Mouse (Mus musculus): Measurements from ENCODE around the gene Gm2174.

Gm2174 gene

DNA sequence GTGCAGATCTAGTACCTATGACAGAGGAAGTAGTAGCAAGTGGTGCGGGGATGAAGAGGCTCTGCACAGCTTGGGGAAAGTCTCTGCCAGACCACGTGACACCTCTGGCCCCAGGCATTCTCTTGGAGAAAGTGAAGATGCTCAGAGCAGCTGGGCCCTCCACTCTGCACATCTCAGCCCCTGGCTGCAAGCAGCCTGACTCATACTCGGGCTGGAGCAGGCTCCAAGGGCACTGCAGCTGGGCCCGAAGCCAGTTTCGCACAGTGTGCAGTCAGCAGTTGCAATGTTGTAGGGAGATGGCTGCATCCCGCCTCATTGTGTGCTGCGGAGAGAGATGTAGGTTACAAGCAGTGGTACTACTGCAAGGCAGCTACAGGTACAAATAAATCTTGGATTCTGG is 49.5 kb downstream of the Gm2174 start:
- DNase-seq (ENCODE audit: low read depth, low spot score), result no peak
